In genomic region chr7:145131438-145132159, GRCm38 (mm10) we compare ENCODE assay signal across 11 mouse cellular contexts.
DNase-seq lines count a peak whose midpoint lies in the region; ATAC-seq and TF ChIP-seq lines count a peak whose summit lies in the region.
"Had no signal": no experiment of that assay in that cellular context is flagged by ENCODE, and none has a peak within 500 bp of the region (broad histone marks: within the 10 kb centered on the region; RNA-seq: fewer than 3 reads in every experiment).

No protein-coding gene starts in this region.

- H3K4me3 ChIP-seq in cerebellum, adult 2 months (replicated peaks; ENCODE audit: insufficient read depth, low read depth, low read length), result no peak overlapping the region
- no peak overlapping the region for H3K4me3 ChIP-seq in layer of hippocampus, adult 2 months
- H3K4me3 ChIP-seq in lung, postnatal 0 days (ENCODE audit: low read depth, low read length), result no peak overlapping the region
- H3K4me3 ChIP-seq: limb, embryonic 10.5 days had no signal

- peak; percentile 73 for ATAC-seq in lung, postnatal 0 days
- ATAC-seq: Patski had no signal

- H3K27ac ChIP-seq in cerebellum, adult 2 months (ENCODE audit: insufficient read depth, low read length), result no peak overlapping the region
- H3K27ac ChIP-seq in layer of hippocampus, adult 2 months, result no peak overlapping the region
- no peak overlapping the region for H3K27ac ChIP-seq in lung, postnatal 0 days (ENCODE audit: low read length)
- H3K27ac ChIP-seq: limb, embryonic 10.5 days had no signal

- no peak for TF ChIP-seq POLR2A in cerebellum, adult 2 months (IDR thresholded peaks at IDR 0.05; ENCODE audit: borderline replicate concordance, insufficient read depth, low read length)

- no peak overlapping the region for H3K9ac ChIP-seq in lung, postnatal 0 days (replicated peaks; ENCODE audit: low read depth)

- H3K9me3 ChIP-seq in lung, postnatal 0 days (ENCODE audit: low read length), result no peaks in the 10 kb centered on the region
- H3K9me3 ChIP-seq: limb, embryonic 10.5 days had no signal

- H3K27me3 ChIP-seq in cerebellum, adult 2 months (ENCODE audit: control insufficient read depth, insufficient read depth, low read length), result no peaks in the 10 kb centered on the region; the same call in 1 of the 2 replicates
- no peaks in the 10 kb centered on the region for H3K27me3 ChIP-seq in lung, postnatal 0 days (replicated peaks; ENCODE audit: insufficient read depth, low read length)
- H3K27me3 ChIP-seq: Patski had no signal

- TF ChIP-seq CTCF in cerebellum, adult 2 months (IDR thresholded peaks at IDR 0.05; ENCODE audit: borderline replicate concordance, insufficient read depth, low read depth, low read length), result peak; percentile 17; the same call in 1 of the 2 replicates
- TF ChIP-seq CTCF in layer of hippocampus, adult 2 months (conservative IDR thresholded peaks at IDR 0.05), result peak; percentile 46
- peak; percentile 50 for TF ChIP-seq CTCF in lung, postnatal 0 days (IDR thresholded peaks at IDR 0.05)

- peaks cover 3% of the 10 kb centered on the region; the same call in 1 of the 2 replicates for H3K4me1 ChIP-seq in cerebellum, adult 2 months (ENCODE audit: control insufficient read depth, insufficient read depth, low read length)
- H3K4me1 ChIP-seq in lung, postnatal 0 days (ENCODE audit: insufficient read depth, low read depth, low read length), result no peaks in the 10 kb centered on the region

- no peaks in the 10 kb centered on the region for H3K36me3 ChIP-seq in lung, postnatal 0 days (ENCODE audit: insufficient read depth, low read length)
- H3K36me3 ChIP-seq: limb, embryonic 10.5 days had no signal

- no peak for TF ChIP-seq EP300 in lung, postnatal 0 days (IDR thresholded peaks at IDR 0.05)

- no peak for DNase-seq in cerebellum, adult 2 months
- DNase-seq in cerebellum, adult 8-10 months, result no peak
- no peak for DNase-seq in layer of hippocampus, adult 2 months (ENCODE audit: low spot score in 2 of 2)
- DNase-seq in layer of hippocampus, adult 9-10 months (ENCODE audit: low spot score), result no peak
- DNase-seq in ZHBTc4 (ENCODE audit: low read depth, low spot score), result peak; percentile 21
- peak; percentile 52 for DNase-seq in lung, postnatal 0 days (ENCODE audit: low spot score)
- DNase-seq in adrenal gland, postnatal 36 days, result no peak
- no peak for DNase-seq in embryo, embryonic 9.5 days (ENCODE audit: extremely low spot score)
- DNase-seq: heart, postnatal 4 days had no signal

- WGBS in cerebellum, adult 2 months, result 91% methylated on average over 8 of the region's 8 CpGs
- WGBS in lung, postnatal 0 days, result 67% methylated on average over 8 of the region's 8 CpGs

- H3K4me2 ChIP-seq in lung, postnatal 0 days (replicated peaks; ENCODE audit: low read depth, low read length), result no peak overlapping the region

Comparison
In these comparisons a context has a peak if more than half of its experiments do, and no peak if none do; other contexts are left out.
1. DNase-seq: peak in ZHBTc4 (single experiment) and lung, postnatal 0 days (single experiment); none in cerebellum, adult 2 months (0 of 2), cerebellum, adult 8-10 months (single experiment), layer of hippocampus, adult 2 months (0 of 2), layer of hippocampus, adult 9-10 months (single experiment), adrenal gland, postnatal 36 days (0 of 2) and embryo, embryonic 9.5 days (single experiment).
2. Peak in every context shown above with its lines, with median percentiles within 50 percentile points of each other: CTCF ChIP-seq.